Mouse (Mus musculus) lung, adult 18-20 months (tissue): Measurements from ENCODE around the gene Cfap300.

Source experiments
- DNase-seq, 2 experiments: peaks; one replicate each; pipeline ENCODE4 v3.0.0; 2022; ENCODE audit warnings: mixed read lengths in 2 of 2

The Cfap300 gene

DNA sequence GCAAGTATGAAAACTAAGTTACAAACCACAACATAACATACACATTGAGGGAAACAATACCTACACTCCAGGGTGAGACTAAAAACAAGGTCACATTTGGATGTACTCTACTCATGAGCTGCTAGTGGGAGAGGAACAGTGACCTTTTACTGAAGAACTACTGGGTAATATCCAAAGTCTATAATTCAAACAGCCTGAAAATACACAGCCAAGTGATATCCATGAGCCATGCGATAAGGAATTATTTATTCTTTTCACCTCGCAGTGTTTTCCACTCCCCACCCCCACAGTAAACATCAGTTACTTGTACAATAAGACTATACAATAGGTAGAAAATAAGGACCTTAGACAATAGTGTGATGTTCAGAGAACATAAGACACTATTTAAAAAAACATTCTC lies 62.5 kb downstream of the Cfap300 start:
- DNase-seq: no peak

DNA sequence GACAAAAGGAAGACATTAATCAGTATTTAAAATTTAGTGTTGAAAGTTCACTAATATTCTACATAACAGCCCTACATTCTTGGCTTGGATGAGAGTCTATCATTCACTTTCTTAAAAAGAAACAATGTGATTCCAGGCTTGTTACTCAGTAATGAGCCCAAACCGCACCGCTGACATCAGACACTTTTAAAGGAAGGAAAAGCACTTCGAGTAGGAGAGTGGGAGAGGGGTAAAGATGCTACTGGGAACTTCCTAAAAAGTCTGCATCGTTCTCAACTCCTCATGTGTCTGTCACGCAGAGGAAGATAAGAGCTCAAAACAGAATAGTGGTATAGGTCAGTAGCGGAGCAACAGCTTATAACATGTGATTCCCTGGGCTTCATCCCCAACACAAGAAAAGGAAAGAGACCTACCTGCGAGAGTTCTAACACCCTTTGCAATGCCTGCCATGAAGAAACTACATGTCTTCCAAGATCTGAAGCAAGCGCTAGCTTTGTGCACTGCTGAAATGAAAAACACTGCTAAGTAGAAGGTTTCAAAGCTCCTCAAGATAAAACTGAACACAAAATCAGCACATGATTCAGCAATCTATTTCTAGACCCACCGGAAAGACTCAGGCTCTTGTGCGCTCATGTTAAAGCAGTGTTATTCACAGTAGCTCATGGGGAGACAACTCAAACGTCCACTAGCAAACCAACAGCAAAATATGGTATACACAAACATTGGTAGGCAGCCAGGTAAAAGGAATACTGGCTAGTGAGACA lies 63.3 kb downstream of the Cfap300 start:
- no peak for DNase-seq

DNA sequence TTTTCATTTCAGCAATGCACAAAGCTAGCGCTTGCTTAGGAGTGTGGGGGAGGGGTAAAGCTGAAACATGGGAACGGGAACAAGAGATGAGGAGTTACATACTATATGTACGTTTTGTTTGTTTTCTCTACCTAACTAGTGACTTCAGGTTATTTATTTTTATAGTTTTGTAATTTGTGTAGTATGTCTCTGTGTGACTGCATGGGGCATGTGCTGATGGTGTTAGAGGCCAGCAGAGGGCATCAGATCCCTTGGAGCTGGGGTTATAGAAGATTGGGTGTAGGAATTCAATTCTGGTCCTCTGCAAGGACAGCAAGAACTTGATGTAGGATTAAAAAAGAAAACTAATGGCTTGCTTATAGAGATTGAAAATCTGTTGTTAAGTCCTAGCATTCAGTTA lies 64.1 kb downstream of the Cfap300 start:
- DNase-seq: no peak

DNA sequence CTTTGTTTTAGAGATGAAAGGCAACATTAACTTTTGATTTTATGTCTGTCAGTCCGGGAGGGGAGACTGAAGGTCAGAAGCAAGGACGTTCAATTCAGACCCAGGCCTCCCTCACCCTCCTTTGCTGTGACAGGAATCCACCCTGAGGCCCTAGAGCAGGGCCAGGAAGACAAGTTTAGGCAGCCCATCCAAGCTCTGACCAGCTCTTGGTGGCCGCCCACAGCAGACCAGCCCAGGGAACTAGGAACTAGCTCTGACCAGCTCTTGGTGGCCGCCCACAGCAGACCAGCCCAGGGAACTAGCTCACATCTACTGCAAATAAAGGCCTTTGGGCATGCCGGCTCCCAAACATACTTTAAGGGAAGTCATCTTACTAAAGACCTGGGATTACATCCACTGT lies 65.0 kb downstream of the Cfap300 start:
- DNase-seq: no peak

DNA sequence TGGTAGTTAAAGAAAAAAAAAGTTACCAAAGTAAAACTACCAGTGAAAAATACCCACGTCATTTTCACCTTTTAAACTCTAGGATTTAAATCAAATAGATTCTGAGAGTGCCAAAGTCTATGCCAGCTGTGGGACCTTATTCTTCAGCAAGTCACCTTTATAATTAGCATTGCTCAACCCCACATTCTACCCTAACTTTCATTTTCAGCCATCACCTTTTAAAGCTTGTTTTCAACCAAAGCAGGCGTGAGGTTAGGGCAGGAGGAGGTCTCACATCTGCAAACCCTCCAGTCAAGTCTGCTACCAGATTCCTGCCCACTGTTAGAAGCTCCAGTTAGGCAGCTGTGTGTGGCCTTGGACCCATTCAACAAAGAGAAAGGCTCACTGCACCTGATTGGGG lies 70.6 kb downstream of the Cfap300 start:
- no peak for DNase-seq
